Mouse (Mus musculus): Measurements from ENCODE around the gene Kif13a. TPM values are rescaled to one million over a fixed set of nuclear protein-coding genes. Genes with fewer than 3 reads are reported as not detected.

Kif13a gene
- total RNA-seq, 2 experiments from 2014 or later: 17.8 to 19.0 TPM

DNA sequence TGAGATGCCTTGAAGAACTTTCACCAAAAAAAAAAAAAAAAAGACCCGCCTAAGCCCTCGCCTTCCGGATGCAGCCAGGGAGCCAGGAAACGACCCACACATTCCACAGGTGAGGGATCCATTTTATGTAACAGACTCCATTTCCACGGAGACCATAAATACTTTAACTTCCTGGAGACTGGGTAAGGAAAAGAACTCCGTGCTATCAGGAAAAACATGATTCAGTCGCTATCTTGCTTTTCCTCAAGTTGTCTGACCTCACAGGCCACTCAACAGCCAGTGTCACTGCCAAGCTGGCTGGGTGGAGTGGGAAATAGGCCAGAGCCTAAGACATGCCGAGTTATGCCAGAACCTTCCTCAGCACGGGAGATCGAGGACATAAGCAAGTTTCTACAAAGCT lies 46.3 kb downstream of the Kif13a start:
- DNase-seq: no peak

DNA sequence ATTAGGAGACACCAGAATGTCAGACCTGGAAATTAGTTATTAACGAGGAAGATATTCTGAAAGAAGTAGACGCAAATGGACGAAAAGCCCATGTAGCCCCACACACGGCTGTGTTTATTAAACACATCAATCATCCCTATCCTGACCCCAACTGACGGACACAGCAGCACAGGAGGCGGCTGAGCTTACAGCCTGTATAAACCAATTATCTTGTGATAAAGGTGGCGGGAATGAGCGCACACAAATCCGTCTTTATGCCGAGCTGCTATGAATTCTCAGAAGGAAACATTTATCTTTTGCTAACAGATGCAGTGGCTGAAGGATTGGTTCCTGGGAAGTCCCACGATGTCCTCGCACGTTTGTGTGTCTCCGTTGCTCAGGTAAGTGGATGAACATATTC lies 48.9 kb downstream of the Kif13a start:
- DNase-seq: no peak

DNA sequence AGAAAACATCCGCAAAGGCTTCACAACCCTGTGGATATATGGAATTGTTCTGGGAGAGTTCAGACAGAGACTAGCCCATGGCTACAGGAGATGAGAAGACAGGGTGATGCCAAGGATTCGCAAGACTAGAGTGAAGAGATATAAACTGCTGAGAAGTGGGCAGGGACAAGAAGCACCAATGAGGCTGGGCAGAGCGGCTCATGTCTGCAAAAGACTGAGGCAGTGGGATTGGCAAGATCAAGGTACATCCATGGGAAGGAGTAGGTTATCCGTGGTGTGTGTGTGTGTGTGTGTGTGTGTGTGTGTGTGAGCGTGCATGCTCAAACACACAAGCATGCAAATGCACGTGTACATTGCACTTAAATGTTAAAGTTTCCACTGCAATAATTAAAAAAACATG lies 49.4 kb downstream of the Kif13a start:
- no peak for DNase-seq

GRCm38 (mm10) chr13:46877049-46877448 lies 52.6 kb downstream of the Kif13a start:
- no peak for DNase-seq

- no peak for DNase-seq
These were observed 54.3 kb downstream of the Kif13a start for GRCm38 (mm10) chr13:46875377-46875776.

- DNase-seq: no peak
These were observed 56.9 kb downstream of the Kif13a start for GRCm38 (mm10) chr13:46872732-46873131.

DNA sequence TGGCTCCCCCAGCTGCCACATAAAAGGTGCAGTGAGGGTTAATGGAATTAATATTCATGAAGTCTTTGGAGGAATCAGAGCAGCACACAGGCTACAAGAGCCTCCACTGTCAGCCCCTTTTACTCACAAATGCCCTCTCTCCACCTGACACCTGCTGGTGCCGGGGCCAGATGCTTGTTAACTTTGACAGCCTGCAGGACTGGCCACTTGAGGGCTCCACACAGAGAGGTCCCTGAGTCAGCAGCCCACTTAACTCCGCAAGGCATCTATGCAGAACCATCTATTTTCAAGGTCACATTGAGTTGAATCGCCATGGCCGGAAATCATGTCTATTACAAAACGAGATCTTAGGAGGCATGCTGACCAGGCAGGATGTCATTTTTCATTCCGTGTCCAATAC lies 57.5 kb downstream of the Kif13a start:
- peak in 1 of 2 experiments; percentile 16 for DNase-seq

DNA sequence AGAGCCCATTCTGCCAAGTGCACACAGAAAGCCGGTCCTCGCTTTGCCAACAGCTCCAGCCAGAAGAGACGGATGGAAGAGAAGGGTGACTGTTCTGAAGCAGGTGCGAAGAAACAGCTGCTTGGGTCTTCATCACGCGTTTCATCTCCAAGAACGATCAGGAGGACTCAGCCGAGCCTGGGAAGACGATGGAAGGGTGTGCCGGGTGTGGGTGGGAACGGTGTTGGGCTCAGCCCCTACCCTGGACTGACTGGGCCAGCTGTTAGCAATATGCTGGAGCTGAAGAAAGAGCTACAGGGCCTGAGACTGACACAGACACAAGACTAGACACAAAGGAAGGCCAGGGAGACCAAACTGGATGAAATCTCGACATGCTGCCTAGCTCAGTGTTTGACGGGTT lies 60.2 kb downstream of the Kif13a start:
- DNase-seq: no peak

GRCm38 (mm10) chr13:46863169-46863748 lies 66.4 kb downstream of the Kif13a start:
- DNase-seq: no peak

- DNase-seq: no peak
These were observed 69.8 kb downstream of the Kif13a start for GRCm38 (mm10) chr13:46859876-46860275.

GRCm38 (mm10) chr13:46859173-46859572 lies 70.5 kb downstream of the Kif13a start:
- no peak for DNase-seq

GRCm38 (mm10) chr13:46858835-46859152 lies 70.9 kb downstream of the Kif13a start:
- no peak for DNase-seq

- no peak for DNase-seq
These were observed 71.4 kb downstream of the Kif13a start for GRCm38 (mm10) chr13:46858143-46858834.

- DNase-seq: no peak
These were observed 75.2 kb downstream of the Kif13a start for GRCm38 (mm10) chr13:46854456-46854855.

DNA sequence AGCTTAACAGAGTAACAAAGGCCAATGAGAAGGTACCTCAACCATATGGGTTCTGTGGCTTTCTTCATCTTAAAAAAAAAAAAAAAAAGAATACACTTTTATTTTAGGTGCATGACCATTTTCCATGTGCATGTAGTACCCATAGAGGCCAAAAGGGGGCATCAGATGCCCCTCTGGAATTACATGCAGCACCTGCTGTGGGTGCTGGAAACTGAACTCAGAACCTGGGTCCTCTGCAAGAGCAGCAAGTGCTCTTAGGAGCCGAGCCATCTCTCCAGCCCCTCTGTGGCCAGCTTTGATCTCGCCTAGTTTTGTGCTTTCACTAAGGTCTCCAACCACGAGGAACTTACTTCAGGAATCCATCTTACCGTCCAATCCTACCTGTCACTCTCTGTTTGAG lies 77.2 kb downstream of the Kif13a start:
- no peak for DNase-seq

GRCm38 (mm10) chr13:46845456-46845855 lies 84.2 kb downstream of the Kif13a start:
- DNase-seq: no peak

GRCm38 (mm10) chr13:46844561-46845235 lies 85.0 kb downstream of the Kif13a start:
- DNase-seq: no peak

DNA sequence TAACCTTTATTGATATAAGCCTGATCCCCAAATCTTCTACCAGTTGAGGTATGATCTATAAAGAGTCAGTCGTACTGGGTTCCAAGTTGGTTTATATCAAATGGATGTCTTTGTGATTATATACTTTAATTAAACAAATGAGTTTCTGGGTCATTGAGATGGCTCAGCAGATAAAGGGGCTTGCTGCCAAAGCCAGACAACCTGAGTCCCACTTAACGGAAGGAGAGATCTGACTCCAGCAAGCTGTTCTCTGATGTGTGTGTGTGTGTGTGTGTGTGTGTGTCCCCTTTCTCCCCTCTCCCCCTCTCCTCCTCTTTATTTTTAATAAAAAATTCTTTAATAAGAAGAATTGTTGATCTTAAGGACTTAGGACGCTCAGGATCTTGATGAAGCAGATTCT lies 86.0 kb downstream of the Kif13a start:
- DNase-seq: no peak

DNA sequence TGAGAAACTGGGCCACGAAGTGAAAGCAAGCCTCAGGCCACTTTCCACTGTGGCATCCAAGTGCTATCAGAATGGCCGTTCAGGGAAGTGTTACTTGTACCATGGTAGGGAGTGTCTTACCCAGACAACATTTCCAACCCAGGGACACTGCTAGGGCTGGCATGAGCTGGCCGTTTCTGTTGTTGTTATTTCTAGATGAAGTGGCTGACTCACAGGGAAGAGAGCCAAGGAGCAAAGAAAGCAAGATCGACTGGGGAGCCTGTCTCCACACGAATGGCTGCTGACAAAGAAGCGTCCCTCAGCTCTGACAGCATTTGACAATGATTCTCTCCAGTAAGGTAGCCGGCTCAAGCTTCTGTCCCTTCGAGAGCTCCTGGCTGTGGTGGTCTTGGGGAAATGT lies 87.5 kb downstream of the Kif13a start:
- no peak for DNase-seq

- DNase-seq: no peak
These were observed 88.0 kb downstream of the Kif13a start for GRCm38 (mm10) chr13:46841668-46842067.

GRCm38 (mm10) chr13:46840676-46841075 lies 89.0 kb downstream of the Kif13a start:
- no peak for DNase-seq

DNA sequence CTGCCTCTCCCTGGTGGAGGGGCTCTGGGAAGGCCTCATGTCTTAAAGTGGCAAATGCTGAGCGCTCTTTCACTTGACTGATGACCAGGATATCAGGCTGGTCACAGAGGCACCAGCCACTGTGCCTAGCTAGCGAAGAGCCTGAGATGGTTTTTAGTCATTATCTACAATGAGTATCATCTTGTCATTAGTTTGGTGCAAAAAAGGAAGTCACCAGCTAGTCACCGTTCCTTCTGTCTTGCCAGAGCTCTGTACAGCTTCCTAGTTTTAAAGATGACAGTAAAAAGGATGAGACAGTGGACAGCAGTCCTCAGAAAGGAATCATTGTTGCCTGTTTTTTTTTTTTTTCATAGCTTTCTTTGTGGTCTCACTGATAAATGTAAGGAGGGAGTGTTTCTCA lies 90.4 kb downstream of the Kif13a start:
- no peak for DNase-seq

DNA sequence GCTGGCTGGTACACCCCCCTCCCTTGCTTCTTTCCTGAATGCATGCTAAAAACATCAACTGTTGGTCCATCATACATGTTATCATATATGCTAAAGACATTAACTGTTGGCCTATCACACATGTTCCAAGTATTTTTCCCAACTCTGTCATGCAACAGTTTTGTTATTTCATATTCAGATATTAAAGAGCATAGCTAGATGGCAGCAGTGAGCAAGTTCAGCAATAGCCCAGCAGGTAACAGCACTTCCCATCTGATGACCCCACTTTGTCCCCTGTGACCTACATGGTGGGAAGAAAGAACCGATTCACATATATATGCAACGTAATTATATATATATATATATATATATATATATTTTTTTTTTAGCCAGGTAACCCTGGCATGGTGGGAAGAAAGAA lies 91.1 kb downstream of the Kif13a start:
- DNase-seq: no peak

DNA sequence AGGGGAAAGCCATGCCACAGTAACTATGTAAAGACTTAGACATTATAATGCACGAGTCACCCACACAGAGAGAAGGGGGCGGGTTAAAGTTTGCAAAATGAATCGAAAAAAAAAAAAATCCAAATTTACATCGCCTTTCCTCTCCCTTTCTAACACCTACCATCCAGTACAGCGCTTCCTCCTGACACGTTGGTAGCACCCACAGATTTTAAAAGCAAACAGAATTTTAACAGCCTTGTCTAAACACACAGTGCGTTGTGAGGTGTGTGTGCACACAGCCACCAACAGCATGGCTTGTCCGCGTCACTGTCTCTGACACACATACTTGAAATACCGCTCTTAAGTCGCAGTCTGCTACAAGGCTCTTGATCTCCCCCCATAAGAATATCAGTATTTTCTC lies 94.3 kb downstream of the Kif13a start:
- no peak for DNase-seq

Measured in layer of hippocampus, postnatal 36 days (tissue).